Mouse (Mus musculus): ENCODE data around the gene Cox10. TPM values are rescaled to one million over a fixed set of nuclear protein-coding genes. Genes with fewer than 3 reads are reported as not detected.
A peak's percentile ranks its signal among the peaks of the same experiment; 100 is the strongest.
"Not testable (repeated sequence)": the region's sequence is repeated elsewhere in the genome, so short reads cannot be mapped to it uniquely, and the experiment has no call there.

Gene Cox10
- polyA plus RNA-seq (2011; ENCODE audit: insufficient read length, low read depth, missing spikeins) = 12.0 and 12.1 TPM in 2 replicates

DNA sequence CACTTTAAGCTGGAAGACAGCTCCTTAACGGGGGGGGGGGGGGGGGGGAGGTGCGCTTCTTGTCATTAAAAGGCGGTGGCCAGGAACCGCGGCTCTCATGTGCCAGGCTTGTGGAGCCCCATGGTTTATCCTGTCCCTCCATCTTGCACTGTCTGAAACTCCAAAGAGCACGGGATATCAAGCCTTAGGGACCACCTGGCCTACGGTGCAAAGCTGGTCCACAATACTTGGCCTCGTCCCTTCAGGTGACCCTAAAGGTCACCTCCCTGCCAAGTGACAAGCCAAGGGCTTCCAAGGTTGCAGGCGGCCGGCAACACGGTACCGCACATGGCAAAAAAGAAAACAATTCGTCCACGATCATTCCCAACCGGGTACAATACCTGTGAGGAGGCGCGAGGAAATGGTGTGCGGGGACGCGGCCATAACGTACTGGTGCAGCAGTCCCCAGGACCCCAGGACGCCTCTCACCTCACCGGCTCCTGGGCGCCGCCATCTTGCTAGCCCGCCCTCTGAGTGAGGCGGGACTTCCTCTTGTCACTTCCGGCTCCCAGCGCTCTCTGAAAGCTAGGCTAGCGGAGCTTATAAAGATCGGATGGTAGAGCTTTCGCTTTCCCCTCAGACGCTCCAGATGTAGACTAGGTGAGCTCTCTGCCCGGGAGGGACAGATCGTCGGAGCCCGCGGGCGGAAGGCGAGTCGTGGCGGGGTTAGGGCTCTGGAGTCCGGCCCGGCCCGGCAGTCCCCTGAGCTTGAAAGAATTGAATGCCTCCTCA lies at the start of gene Cox10:
TSS of gene Cox10 (minus strand) at position 513 of the 771 bp plus-strand sequence.
- H3K4me3 ChIP-seq (ENCODE audit: insufficient read depth, low read length) = peak within 1 kb of the TSS; percentile 89
- TF ChIP-seq POLR2A (IDR thresholded peaks at IDR 0.05; ENCODE audit: low read depth, low read length) = peak; percentile 84
- TF ChIP-seq CTCF (IDR thresholded peaks at IDR 0.05; ENCODE audit: borderline replicate concordance, insufficient read depth, low read length) = no peak
- peaks cover 7% of the 10 kb centered on the region for H3K4me1 ChIP-seq (ENCODE audit: control insufficient read depth, insufficient read depth, low read length)
- peak within 1 kb of the TSS; percentile 63; the same call in 1 of the 2 replicates for H3K27ac ChIP-seq (ENCODE audit: insufficient read depth, low read length)

DNA sequence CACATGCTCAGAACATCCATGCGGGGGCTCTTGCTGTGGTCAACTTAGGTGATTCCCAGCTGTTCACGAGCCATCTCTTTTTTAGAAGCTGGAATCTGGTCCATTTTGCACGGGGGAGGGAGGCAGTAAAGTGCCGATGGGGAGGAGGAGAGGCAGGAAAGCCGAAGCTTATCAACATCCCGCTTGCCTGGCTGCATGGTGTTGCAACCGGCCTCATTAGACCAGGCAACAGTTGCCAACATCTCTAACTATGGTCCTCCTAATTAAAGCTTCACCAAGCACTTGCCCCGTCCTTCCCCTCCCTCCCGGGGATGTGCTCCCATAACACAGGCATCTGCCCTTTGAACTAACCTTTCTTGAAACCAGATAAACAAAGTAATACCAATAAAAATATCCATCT lies 48.7 kb upstream of the Cox10 start:
- no peak overlapping the region for H3K27ac ChIP-seq (ENCODE audit: insufficient read depth, low read length)
- peaks cover 2% of the 10 kb centered on the region; the same call in 1 of the 2 replicates for H3K4me1 ChIP-seq (ENCODE audit: control insufficient read depth, insufficient read depth, low read length)
- no peak for TF ChIP-seq POLR2A (IDR thresholded peaks at IDR 0.05; ENCODE audit: low read depth, low read length)
- H3K4me3 ChIP-seq (ENCODE audit: insufficient read depth, low read length) = no peak overlapping the region

DNA sequence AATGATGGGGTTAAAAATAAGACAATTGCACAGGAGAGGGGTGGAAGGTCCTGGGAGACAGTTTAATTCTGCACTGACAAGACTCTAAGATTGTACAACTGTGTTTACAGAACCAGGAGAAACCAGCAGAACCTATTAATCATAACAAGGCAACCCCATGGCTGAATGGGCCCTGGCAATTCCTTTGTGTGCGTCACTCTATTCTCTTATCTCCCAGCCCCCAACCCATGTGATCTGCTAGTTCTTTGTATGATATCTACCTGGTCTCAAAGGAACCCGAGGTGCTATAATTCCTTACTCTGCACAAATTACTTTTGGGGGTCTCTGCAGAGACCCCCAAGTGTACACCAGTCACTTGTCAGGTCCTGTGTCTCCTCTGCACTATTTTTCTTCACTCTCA lies 46.2 kb upstream of the Cox10 start:
- no peaks in the 10 kb centered on the region for H3K4me1 ChIP-seq (ENCODE audit: control insufficient read depth, insufficient read depth, low read length)
- H3K4me3 ChIP-seq (ENCODE audit: insufficient read depth, low read length) = no peak overlapping the region
- TF ChIP-seq CTCF (IDR thresholded peaks at IDR 0.05; ENCODE audit: borderline replicate concordance, insufficient read depth, low read length) (no peak), POLR2A (IDR thresholded peaks at IDR 0.05; ENCODE audit: low read depth, low read length) (no peak)
- no peak overlapping the region for H3K27ac ChIP-seq (ENCODE audit: insufficient read depth, low read length)

DNA sequence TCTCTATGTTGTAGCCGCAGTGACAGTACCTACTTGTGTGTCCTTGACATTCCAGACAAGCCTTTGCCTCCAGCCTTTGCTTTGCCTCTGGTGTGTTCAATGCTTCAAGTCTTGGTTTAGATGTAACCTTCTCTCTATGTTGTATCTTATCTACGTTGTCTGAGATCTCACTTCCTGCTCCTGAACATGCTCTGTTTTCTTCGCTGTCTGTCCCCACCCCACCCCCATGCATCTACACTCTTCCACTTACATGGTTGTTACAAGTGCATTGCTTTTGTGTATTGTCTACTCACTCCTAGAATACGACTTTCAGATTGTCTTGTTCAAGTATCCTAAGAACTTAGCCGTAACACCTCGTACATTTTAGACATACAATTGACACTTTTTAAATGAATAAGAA lies 43.9 kb upstream of the Cox10 start:
- not testable (repeated sequence) for H3K4me1 ChIP-seq (ENCODE audit: control insufficient read depth, insufficient read depth, low read length); H3K27ac ChIP-seq (ENCODE audit: insufficient read depth, low read length); H3K4me3 ChIP-seq (ENCODE audit: insufficient read depth, low read length)

DNA sequence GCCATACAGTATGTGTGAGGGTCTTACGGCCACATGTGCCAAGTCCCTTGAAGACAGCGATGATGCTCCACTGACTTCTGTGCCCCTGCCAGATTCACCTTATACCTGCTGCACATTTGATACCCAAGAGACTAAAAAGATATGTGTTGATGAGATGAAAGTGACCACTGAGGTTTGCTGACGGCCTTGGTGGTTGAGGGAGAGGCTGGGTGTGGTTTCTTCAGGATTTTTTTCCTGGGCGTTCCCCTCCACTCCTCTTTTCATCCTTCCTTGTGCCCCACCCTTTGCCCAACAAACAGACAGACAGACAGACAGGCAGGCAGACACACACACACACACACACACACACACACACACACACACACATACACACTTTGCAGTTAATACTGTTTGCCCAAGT lies 37.4 kb upstream of the Cox10 start:
- TF ChIP-seq CTCF (IDR thresholded peaks at IDR 0.05; ENCODE audit: borderline replicate concordance, insufficient read depth, low read length) (no peak), POLR2A (IDR thresholded peaks at IDR 0.05; ENCODE audit: low read depth, low read length) (no peak)
- Histone ChIP-seq H3K4me1 (ENCODE audit: control insufficient read depth, insufficient read depth, low read length) (no peaks in the 10 kb centered on the region), H3K4me3 (ENCODE audit: insufficient read depth, low read length) (no peak overlapping the region), H3K27ac (ENCODE audit: insufficient read depth, low read length) (no peak overlapping the region)

DNA sequence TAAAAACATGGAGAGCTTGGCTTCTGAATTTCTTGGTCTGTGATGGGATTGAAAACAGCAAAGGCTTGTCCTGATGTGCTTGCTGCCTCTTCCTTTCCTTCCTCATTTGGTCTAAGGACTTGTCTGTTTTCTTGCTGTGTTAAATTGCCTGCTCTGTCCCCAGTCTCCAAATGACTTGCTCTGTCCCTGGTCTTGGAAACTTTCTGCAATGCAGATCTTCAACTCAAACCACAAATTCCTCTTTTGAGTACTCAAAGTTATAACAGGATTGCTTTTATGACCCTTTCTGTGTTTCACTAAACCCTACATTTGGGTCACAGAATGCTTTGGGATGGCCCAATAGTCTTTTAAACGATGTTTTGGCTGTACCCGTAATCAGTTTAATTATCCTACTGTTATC lies 36.6 kb upstream of the Cox10 start:
- Histone ChIP-seq H3K4me3 (ENCODE audit: insufficient read depth, low read length) (no peak overlapping the region), H3K4me1 (ENCODE audit: control insufficient read depth, insufficient read depth, low read length) (no peaks in the 10 kb centered on the region), H3K27ac (ENCODE audit: insufficient read depth, low read length) (no peak overlapping the region)
- TF ChIP-seq POLR2A (IDR thresholded peaks at IDR 0.05; ENCODE audit: low read depth, low read length) (no peak), CTCF (IDR thresholded peaks at IDR 0.05; ENCODE audit: borderline replicate concordance, insufficient read depth, low read length) (no peak)

DNA sequence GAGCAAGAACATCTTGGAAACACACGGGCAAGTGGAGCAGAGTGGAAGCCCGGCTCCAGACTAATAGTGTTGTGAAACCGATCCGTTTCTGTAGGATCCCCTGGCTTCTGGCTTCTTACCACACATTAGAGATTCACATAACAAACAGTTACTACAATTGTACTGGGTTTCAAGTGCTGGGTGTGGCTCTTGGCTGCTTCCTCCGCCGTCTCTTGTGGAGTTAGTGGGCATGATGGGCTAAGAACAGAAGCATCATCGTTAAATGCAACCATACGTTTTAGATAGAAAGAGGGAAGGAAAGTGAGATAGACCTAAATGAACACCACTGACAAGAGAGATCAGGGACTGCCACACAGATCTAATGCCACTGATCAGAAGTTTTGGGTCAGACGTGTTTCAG lies 35.8 kb upstream of the Cox10 start:
- H3K4me3 ChIP-seq (ENCODE audit: insufficient read depth, low read length) = no peak overlapping the region
- TF ChIP-seq CTCF (IDR thresholded peaks at IDR 0.05; ENCODE audit: borderline replicate concordance, insufficient read depth, low read length) (no peak), POLR2A (IDR thresholded peaks at IDR 0.05; ENCODE audit: low read depth, low read length) (no peak)
- no peak overlapping the region for H3K27ac ChIP-seq (ENCODE audit: insufficient read depth, low read length)
- peaks cover 3% of the 10 kb centered on the region; the same call in 1 of the 2 replicates for H3K4me1 ChIP-seq (ENCODE audit: control insufficient read depth, insufficient read depth, low read length)

DNA sequence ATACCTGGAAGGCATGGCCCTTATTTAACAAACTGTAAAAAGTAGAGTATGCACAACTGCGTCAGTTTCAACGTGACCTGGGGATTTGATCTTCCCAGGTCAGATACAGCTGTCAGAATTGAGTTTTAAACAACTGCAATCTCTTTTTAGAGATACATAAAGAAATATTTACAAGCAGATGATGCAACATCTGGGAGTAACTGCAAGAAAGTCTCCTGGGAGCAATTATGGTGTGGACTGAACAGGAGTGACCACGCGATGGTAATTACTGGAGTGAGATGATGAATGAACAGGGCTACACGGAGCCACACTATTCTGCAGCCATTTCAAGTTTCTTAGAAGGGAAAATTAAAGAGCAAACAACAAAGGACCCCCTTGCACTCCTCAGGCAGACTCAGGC lies 20.8 kb upstream of the Cox10 start:
- Histone ChIP-seq H3K4me3 (ENCODE audit: insufficient read depth, low read length) (no peak overlapping the region), H3K4me1 (ENCODE audit: control insufficient read depth, insufficient read depth, low read length) (peaks cover 5% of the 10 kb centered on the region), H3K27ac (ENCODE audit: insufficient read depth, low read length) (no peak overlapping the region)
- TF ChIP-seq CTCF (IDR thresholded peaks at IDR 0.05; ENCODE audit: borderline replicate concordance, insufficient read depth, low read length) (no peak), POLR2A (IDR thresholded peaks at IDR 0.05; ENCODE audit: low read depth, low read length) (no peak)

DNA sequence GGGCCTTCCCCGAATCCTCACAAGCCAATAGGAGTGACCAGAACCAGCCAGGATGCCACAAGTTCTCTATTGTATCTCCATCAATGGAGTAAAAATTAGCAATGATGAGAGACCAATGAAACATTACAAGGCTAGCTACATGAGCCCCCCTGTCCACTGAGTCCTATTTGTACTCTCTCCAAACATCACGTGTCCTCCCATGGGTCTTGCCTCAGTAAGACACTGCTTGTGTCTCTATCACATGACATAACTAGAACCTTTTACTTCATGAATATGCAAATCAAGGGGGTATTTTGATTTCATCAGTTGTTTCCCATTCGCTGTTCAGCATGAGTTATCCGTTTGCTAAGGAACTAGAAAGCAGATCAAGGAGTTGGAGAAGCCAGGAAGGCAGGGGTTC lies 13.8 kb upstream of the Cox10 start:
- Histone ChIP-seq H3K4me3 (ENCODE audit: insufficient read depth, low read length) (no peak overlapping the region), H3K4me1 (ENCODE audit: control insufficient read depth, insufficient read depth, low read length) (0 out of 2 replicates have a peak, but pooled peaks cover 2% of the 10 kb centered on the region), H3K27ac (ENCODE audit: insufficient read depth, low read length) (no peak overlapping the region)
- no peak for TF ChIP-seq POLR2A (IDR thresholded peaks at IDR 0.05; ENCODE audit: low read depth, low read length)
- TF ChIP-seq CTCF (IDR thresholded peaks at IDR 0.05; ENCODE audit: borderline replicate concordance, insufficient read depth, low read length) = no peak

DNA sequence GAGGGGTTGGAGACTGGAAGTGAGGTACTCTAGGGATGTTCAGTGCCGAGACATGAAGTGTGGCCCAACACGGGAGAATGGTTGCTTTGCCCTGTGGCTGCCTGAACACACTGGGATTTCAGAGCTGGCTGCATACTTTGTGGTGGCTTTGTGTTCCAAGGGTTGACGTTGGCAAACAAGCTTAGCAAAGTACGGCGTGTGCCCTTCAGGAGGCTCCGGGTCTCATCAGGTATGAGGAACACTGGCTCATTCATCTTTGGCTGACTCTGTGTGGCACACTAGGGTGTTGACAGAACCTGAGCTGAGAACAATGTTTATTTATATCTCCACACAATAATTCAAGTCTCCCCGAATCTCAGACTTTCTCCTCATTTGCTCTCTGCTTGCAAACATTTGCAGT lies 11.9 kb upstream of the Cox10 start:
- TF ChIP-seq CTCF (IDR thresholded peaks at IDR 0.05; ENCODE audit: borderline replicate concordance, insufficient read depth, low read length) (no peak), POLR2A (IDR thresholded peaks at IDR 0.05; ENCODE audit: low read depth, low read length) (no peak)
- H3K4me1 ChIP-seq (ENCODE audit: control insufficient read depth, insufficient read depth, low read length) = peaks cover 8% of the 10 kb centered on the region
- no peak overlapping the region for H3K4me3 ChIP-seq (ENCODE audit: insufficient read depth, low read length)
- H3K27ac ChIP-seq (ENCODE audit: insufficient read depth, low read length) = no peak overlapping the region
